Comparison of ENCODE assay signal across 8 mouse cellular contexts in genomic region chr4:150098880-150099279, GRCm38 (mm10). TPM values are rescaled to one million over a fixed set of nuclear protein-coding genes. Genes with fewer than 3 reads are reported as not detected.
DNase-seq lines count a peak whose midpoint lies in the region; ATAC-seq and TF ChIP-seq lines count a peak whose summit lies in the region.

No protein-coding gene starts in this region.

- no peak overlapping the region for H3K9ac ChIP-seq in forebrain, embryonic 13.5 days
- no peak overlapping the region for H3K9ac ChIP-seq in hindbrain, embryonic 13.5 days
- H3K9ac ChIP-seq in midbrain, embryonic 13.5 days (replicated peaks) = no peak overlapping the region

- peaks cover 32% of the 10 kb centered on the region for H3K27me3 ChIP-seq in forebrain, embryonic 13.5 days
- H3K27me3 ChIP-seq in hindbrain, embryonic 13.5 days = peaks cover 15% of the 10 kb centered on the region
- H3K27me3 ChIP-seq in midbrain, embryonic 13.5 days = peaks cover 36% of the 10 kb centered on the region
- H3K27me3 ChIP-seq in splenic B cell, adult 2 months (ENCODE audit: control insufficient read depth, insufficient read depth, low read length, poor library complexity, severe bottlenecking) = no peaks in the 10 kb centered on the region

- no peak overlapping the region for H3K4me3 ChIP-seq in forebrain, embryonic 13.5 days
- no peak overlapping the region for H3K4me3 ChIP-seq in hindbrain, embryonic 13.5 days
- H3K4me3 ChIP-seq in left cerebral cortex, adult 2 months = no peak overlapping the region
- no peak overlapping the region for H3K4me3 ChIP-seq in midbrain, embryonic 13.5 days (replicated peaks)

- H3K4me1 ChIP-seq in forebrain, embryonic 13.5 days = peaks cover 5% of the 10 kb centered on the region; the same call in 1 of the 2 replicates
- H3K4me1 ChIP-seq in hindbrain, embryonic 13.5 days (replicated peaks) = peaks cover 10% of the 10 kb centered on the region
- peaks cover 11% of the 10 kb centered on the region for H3K4me1 ChIP-seq in midbrain, embryonic 13.5 days (replicated peaks)

- H3K9me3 ChIP-seq in forebrain, embryonic 13.5 days (replicated peaks) = no peaks in the 10 kb centered on the region
- H3K9me3 ChIP-seq in hindbrain, embryonic 13.5 days = no peaks in the 10 kb centered on the region
- no peaks in the 10 kb centered on the region for H3K9me3 ChIP-seq in midbrain, embryonic 13.5 days

- ATAC-seq in forebrain, embryonic 13.5 days = peak; percentile 59; the same call in 1 of the 2 replicates
- ATAC-seq in hindbrain, embryonic 13.5 days (ENCODE audit: low FRiP score) = 0 out of 2 replicates have a peak, but pooled peaks have one; percentile 59
- ATAC-seq in midbrain, embryonic 13.5 days = peak; percentile 83

- peak; percentile 63 for DNase-seq in right cerebral cortex, adult 18-20 months
- DNase-seq in right cerebral cortex, postnatal 25 days = no peak
- DNase-seq in c-Kit-positive CD71-positive TER-119-negative erythroid progenitor cells, embryonic 14.5 days (ENCODE audit: low read depth) = peak; percentile 51
- DNase-seq in left cerebral cortex, adult 2 months (ENCODE audit: extremely low spot score in 1 of 2, low spot score in 2 of 2) = peak; percentile 40 to 52
- DNase-seq in splenic B cell, adult 2 months (ENCODE audit: low read depth, low spot score) = peak; percentile 86

- no peak overlapping the region for H3K4me2 ChIP-seq in forebrain, embryonic 13.5 days
- no peak overlapping the region for H3K4me2 ChIP-seq in hindbrain, embryonic 13.5 days
- no peak overlapping the region for H3K4me2 ChIP-seq in midbrain, embryonic 13.5 days (replicated peaks)

- no peaks in the 10 kb centered on the region for H3K36me3 ChIP-seq in forebrain, embryonic 13.5 days (ENCODE audit: poor library complexity, severe bottlenecking)
- H3K36me3 ChIP-seq in hindbrain, embryonic 13.5 days = no peaks in the 10 kb centered on the region
- H3K36me3 ChIP-seq in midbrain, embryonic 13.5 days = no peaks in the 10 kb centered on the region
- H3K36me3 ChIP-seq in splenic B cell, adult 2 months (ENCODE audit: control insufficient read depth, insufficient read depth, low read length, poor library complexity, severe bottlenecking) = no peaks in the 10 kb centered on the region; the same call in 1 of the 2 replicates

- intact Hi-C loops in left cerebral cortex, adult 2 months (cut with DNase I) = loop anchor here (1.0 to 2.0 kb wide), 2 partner anchors 64 to 292 kb away; no protein-coding TSS in a partner anchor

- WGBS in forebrain, embryonic 13.5 days = 21% methylated on average over 10 of the region's 10 CpGs
- 21% methylated on average over 10 of the region's 10 CpGs for WGBS in hindbrain, embryonic 13.5 days
- WGBS in midbrain, embryonic 13.5 days = 20% methylated on average over 10 of the region's 10 CpGs

- H3K27ac ChIP-seq in forebrain, embryonic 13.5 days = no peak overlapping the region
- no peak overlapping the region for H3K27ac ChIP-seq in hindbrain, embryonic 13.5 days
- H3K27ac ChIP-seq in left cerebral cortex, adult 2 months = no peak overlapping the region
- H3K27ac ChIP-seq in midbrain, embryonic 13.5 days = no peak overlapping the region

- peak; percentile 96 for TF ChIP-seq CTCF in left cerebral cortex, adult 2 months (IDR thresholded peaks at IDR 0.05)

RNA-seq across cellular contexts. Expression of gene Gpr157, which starts 11.7 kb away (rescaled TPM):
- 0.08 and 0.19 TPM in 2 replicates for polyA plus RNA-seq in forebrain, embryonic 13.5 days (2015; fragmentation: Nextera tagmentation; extraction: Ambion mirVana)
- 0.29 and 0.43 TPM in 2 replicates for polyA plus RNA-seq in hindbrain, embryonic 13.5 days (2015; fragmentation: Nextera tagmentation; extraction: Ambion mirVana)
- total RNA-seq in left cerebral cortex, adult 2 months (2021) = 1 to 10 TPM; 1.5 TPM
- 0.15 and 0.26 TPM in 2 replicates for polyA plus RNA-seq in midbrain, embryonic 13.5 days (2015; fragmentation: Nextera tagmentation; extraction: Ambion mirVana)

RNA-seq across cellular contexts. Expression of gene Slc2a5, which starts 20.2 kb away (rescaled TPM):
- 1.7 and 1.9 TPM in 2 replicates for polyA plus RNA-seq in forebrain, embryonic 13.5 days (2015; fragmentation: Nextera tagmentation; extraction: Ambion mirVana)
- 1.8 and 2.7 TPM in 2 replicates for polyA plus RNA-seq in hindbrain, embryonic 13.5 days (2015; fragmentation: Nextera tagmentation; extraction: Ambion mirVana)
- total RNA-seq in left cerebral cortex, adult 2 months (2021) = 1 to 10 TPM; 4.5 to 4.7 TPM
- polyA plus RNA-seq in midbrain, embryonic 13.5 days (2015; fragmentation: Nextera tagmentation; extraction: Ambion mirVana) = 1.7 and 2.0 TPM in 2 replicates

RNA-seq across cellular contexts. Expression of gene Slc2a7, which starts 49.9 kb away (rescaled TPM):
- not detected in 2 replicates for polyA plus RNA-seq in forebrain, embryonic 13.5 days (2015; fragmentation: Nextera tagmentation; extraction: Ambion mirVana)
- not detected in 2 replicates for polyA plus RNA-seq in hindbrain, embryonic 13.5 days (2015; fragmentation: Nextera tagmentation; extraction: Ambion mirVana)
- not detected for total RNA-seq in left cerebral cortex, adult 2 months (2021)
- not detected in 2 replicates for polyA plus RNA-seq in midbrain, embryonic 13.5 days (2015; fragmentation: Nextera tagmentation; extraction: Ambion mirVana)
